Mouse (Mus musculus): ENCODE measurements around the gene 2610528A11Rik. TPM values are rescaled to one million over a fixed set of nuclear protein-coding genes. Genes with fewer than 3 reads are reported as not detected.
"Not testable (repeated sequence)": the region's sequence is repeated elsewhere in the genome, so short reads cannot be mapped to it uniquely, and the experiment has no call there.

The 2610528A11Rik gene
- polyA plus RNA-seq (2012; rRNA removed) = 0.41 and 0.56 TPM in 2 replicates

- H3K27ac ChIP-seq (ENCODE audit: insufficient read depth, low read length) = no peak within 1 kb of the TSS
- H3K4me3 ChIP-seq (replicated peaks; ENCODE audit: insufficient read depth, low read depth, low read length) = no peak within 1 kb of the TSS
- DNase-seq = no peak
- no peak for TF ChIP-seq CTCF (IDR thresholded peaks at IDR 0.05; ENCODE audit: borderline replicate concordance, insufficient read depth, low read depth, low read length)
- TF ChIP-seq POLR2A (IDR thresholded peaks at IDR 0.05; ENCODE audit: borderline replicate concordance, insufficient read depth, low read length) = no peak
- H3K27me3 ChIP-seq (ENCODE audit: control insufficient read depth, insufficient read depth, low read length) = no peaks in the 10 kb centered on the region
- H3K4me1 ChIP-seq (ENCODE audit: control insufficient read depth, insufficient read depth, low read length) = no peaks in the 10 kb centered on the region
- WGBS = 22% methylated on average over 3 of the region's 3 CpGs
Observed at GRCm38 (mm10) chr14:37113922-37114321, at the start of gene 2610528A11Rik. Gene 2610528A11Rik, minus strand, starts transcription at chr14:37114022.

DNA sequence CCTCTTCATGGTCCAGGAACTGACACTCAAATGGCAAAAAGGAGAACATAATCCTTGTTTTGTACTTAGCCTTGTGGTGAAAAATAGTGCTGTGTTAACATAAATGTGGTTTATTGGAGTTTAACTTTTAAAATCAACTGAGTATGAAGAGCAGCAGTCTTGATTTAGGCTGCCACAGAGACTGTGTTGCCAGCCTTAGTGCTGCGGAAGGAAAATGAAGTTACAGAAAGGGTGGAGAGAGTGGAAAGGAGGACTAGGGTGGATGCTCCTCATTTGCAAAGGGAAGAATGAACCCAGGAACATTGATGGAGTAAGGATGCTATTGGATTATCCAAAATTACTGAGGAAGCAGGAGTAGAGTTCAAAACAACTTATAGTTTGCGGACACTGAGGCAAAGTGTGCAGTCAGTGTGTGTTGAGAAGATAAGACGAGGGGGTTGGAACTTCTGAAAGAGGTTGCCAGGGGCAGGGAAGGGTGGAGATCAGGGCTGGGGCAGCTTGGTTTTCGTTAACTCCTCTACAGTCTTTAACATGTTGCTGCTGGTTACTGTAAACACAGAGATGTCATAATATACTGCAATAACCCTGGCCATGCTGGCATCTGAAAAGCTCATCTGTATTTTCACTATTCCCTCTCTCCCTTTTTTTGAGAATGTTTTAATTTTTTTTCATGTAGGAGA lies 49.6 kb upstream of the 2610528A11Rik start:
- DNase-seq = no peak
- WGBS = 87% methylated on average over 4 of the region's 4 CpGs

DNA sequence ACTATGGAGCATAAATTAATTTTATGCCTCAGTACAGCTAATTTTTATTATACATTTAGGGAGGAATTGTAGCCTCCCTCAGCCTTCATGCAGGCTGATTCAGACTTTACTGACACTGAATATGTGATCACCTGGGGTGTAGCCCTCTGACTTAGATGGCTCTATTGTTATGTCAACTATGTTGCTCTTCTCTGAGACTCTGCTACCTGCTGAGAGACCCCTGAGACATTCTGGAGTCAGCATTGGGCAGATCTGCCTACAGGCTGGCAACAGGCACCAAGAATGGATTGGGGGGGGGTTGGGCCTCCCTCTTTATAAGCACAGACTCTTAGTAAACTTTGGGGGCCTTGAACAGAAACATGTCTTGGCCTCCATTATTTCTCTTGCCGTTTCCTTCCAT lies 40.6 kb upstream of the 2610528A11Rik start:
- 82% methylated on average over 1 of the region's 1 CpGs for WGBS
- H3K4me1 ChIP-seq (ENCODE audit: control insufficient read depth, insufficient read depth, low read length) = no peaks in the 10 kb centered on the region

More for the DNA sequence above, 49.6 kb upstream of the 2610528A11Rik start:
- Histone ChIP-seq H3K27me3 (ENCODE audit: control insufficient read depth, insufficient read depth, low read length) (no peaks in the 10 kb centered on the region), H3K4me1 (ENCODE audit: control insufficient read depth, insufficient read depth, low read length) (no peaks in the 10 kb centered on the region), H3K27ac (ENCODE audit: insufficient read depth, low read length) (no peak overlapping the region), H3K4me3 (replicated peaks; ENCODE audit: insufficient read depth, low read depth, low read length) (no peak overlapping the region)
- no peak for TF ChIP-seq POLR2A (IDR thresholded peaks at IDR 0.05; ENCODE audit: borderline replicate concordance, insufficient read depth, low read length)
- TF ChIP-seq CTCF (IDR thresholded peaks at IDR 0.05; ENCODE audit: borderline replicate concordance, insufficient read depth, low read depth, low read length) = no peak

DNA sequence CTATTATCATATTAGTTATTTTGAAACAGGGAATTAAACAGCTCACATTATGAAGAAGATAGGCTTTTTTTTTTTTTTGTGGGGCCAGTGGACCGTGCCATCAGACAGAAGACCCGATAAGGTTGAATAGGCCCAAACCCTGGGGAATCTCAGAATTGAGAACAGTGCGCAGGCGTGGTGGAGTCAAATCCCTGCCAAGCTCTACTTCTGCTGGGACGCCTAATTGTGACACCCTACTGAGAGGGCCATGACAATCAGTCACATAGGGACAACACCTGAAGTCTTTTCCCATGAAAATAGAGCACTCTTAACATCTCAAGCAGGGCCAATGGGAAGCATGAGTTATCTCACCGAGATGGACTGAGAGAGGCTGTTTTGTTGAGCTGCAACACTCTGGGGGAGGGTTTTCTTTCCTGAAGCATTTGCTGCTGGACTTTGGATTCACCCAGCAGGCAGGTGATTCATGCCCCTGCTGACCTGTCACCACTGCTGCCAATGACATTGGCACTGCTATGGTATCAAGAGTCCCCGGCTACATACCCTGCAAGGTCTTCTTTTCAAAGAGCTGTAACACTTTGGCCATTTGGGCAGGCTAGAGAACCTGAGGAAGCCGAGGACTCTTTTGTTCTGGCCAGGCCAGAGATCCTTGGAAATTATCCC lies 25.4 kb upstream of the 2610528A11Rik start:
- TF ChIP-seq POLR2A (IDR thresholded peaks at IDR 0.05; ENCODE audit: borderline replicate concordance, insufficient read depth, low read length) = no peak
- no peak for TF ChIP-seq CTCF (IDR thresholded peaks at IDR 0.05; ENCODE audit: borderline replicate concordance, insufficient read depth, low read depth, low read length)
- 29% methylated on average over 8 of the region's 8 CpGs for WGBS
- H3K27me3 ChIP-seq (ENCODE audit: control insufficient read depth, insufficient read depth, low read length) = no peaks in the 10 kb centered on the region
- H3K27ac ChIP-seq (ENCODE audit: insufficient read depth, low read length) = no peak overlapping the region
- H3K4me1 ChIP-seq (ENCODE audit: control insufficient read depth, insufficient read depth, low read length) = no peaks in the 10 kb centered on the region
- no peak for DNase-seq
- no peak overlapping the region for H3K4me3 ChIP-seq (replicated peaks; ENCODE audit: insufficient read depth, low read depth, low read length)

More for the DNA sequence above, 40.6 kb upstream of the 2610528A11Rik start:
- Histone ChIP-seq H3K27me3 (ENCODE audit: control insufficient read depth, insufficient read depth, low read length) (no peaks in the 10 kb centered on the region), H3K27ac (ENCODE audit: insufficient read depth, low read length) (no peak overlapping the region), H3K4me3 (replicated peaks; ENCODE audit: insufficient read depth, low read depth, low read length) (no peak overlapping the region)
- no peak for DNase-seq
- no peak for TF ChIP-seq POLR2A (IDR thresholded peaks at IDR 0.05; ENCODE audit: borderline replicate concordance, insufficient read depth, low read length)
- TF ChIP-seq CTCF (IDR thresholded peaks at IDR 0.05; ENCODE audit: borderline replicate concordance, insufficient read depth, low read depth, low read length) = no peak

- not testable (repeated sequence) for H3K27me3 ChIP-seq (ENCODE audit: control insufficient read depth, insufficient read depth, low read length); H3K4me3 ChIP-seq (replicated peaks; ENCODE audit: insufficient read depth, low read depth, low read length); H3K27ac ChIP-seq (ENCODE audit: insufficient read depth, low read length); H3K4me1 ChIP-seq (ENCODE audit: control insufficient read depth, insufficient read depth, low read length); DNase-seq
- WGBS = 82% methylated on average over 3 of the region's 3 CpGs
Observed at GRCm38 (mm10) chr14:37137596-37137995, 23.8 kb upstream of the 2610528A11Rik start.

- no peak for TF ChIP-seq CTCF (IDR thresholded peaks at IDR 0.05; ENCODE audit: borderline replicate concordance, insufficient read depth, low read depth, low read length)
- WGBS = 70% methylated on average over 4 of the region's 4 CpGs
- Histone ChIP-seq H3K27me3 (ENCODE audit: control insufficient read depth, insufficient read depth, low read length) (no peaks in the 10 kb centered on the region), H3K27ac (ENCODE audit: insufficient read depth, low read length) (no peak overlapping the region), H3K4me1 (ENCODE audit: control insufficient read depth, insufficient read depth, low read length) (no peaks in the 10 kb centered on the region; the same call in 1 of the 2 replicates), H3K4me3 (replicated peaks; ENCODE audit: insufficient read depth, low read depth, low read length) (no peak overlapping the region)
- DNase-seq = peak in 1 of 2 experiments; percentile 27
Observed at GRCm38 (mm10) chr14:37136110-37136509, 22.3 kb upstream of the 2610528A11Rik start.

DNA sequence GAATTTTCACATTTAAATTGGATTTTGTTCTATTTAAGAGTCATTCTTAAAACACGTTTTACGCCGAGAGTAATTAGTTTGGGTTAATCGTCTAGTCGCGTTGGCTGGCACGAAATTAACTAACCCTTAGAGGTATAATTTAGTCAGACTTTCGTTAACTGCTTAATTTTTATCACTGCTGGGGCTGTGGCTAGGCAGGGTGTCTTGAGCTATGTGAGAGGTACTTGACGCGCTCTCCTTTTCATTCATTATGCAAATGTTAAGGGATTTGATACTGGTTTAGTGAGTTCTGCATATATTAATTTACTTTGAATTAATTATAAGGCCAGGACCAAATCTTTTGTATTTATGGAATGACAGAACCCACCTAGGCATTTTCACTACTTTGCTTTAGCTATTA lies 21.8 kb upstream of the 2610528A11Rik start:
- H3K4me3 ChIP-seq (replicated peaks; ENCODE audit: insufficient read depth, low read depth, low read length) = peak overlapping the region; percentile 91

GRCm38 (mm10) chr14:37135127-37135593 lies 21.3 kb upstream of the 2610528A11Rik start, which contains the start of gene Ghitm:
Gene Ghitm, minus strand, starts transcription at chr14:37135272.
- under 1% methylated on average over 38 of the region's 38 CpGs for WGBS
- no peak for TF ChIP-seq CTCF (IDR thresholded peaks at IDR 0.05; ENCODE audit: borderline replicate concordance, insufficient read depth, low read depth, low read length)
- peak; percentile 89 for TF ChIP-seq POLR2A (IDR thresholded peaks at IDR 0.05; ENCODE audit: borderline replicate concordance, insufficient read depth, low read length)
- H3K27ac ChIP-seq (ENCODE audit: insufficient read depth, low read length) = peak within 1 kb of the TSS; percentile 31
- peak within 1 kb of the TSS; percentile 91 for H3K4me3 ChIP-seq (replicated peaks; ENCODE audit: insufficient read depth, low read depth, low read length)
- DNase-seq = peak; percentile 98
- H3K4me1 ChIP-seq (ENCODE audit: control insufficient read depth, insufficient read depth, low read length) = no peaks in the 10 kb centered on the region; the same call in 1 of the 2 replicates
- H3K27me3 ChIP-seq (ENCODE audit: control insufficient read depth, insufficient read depth, low read length) = no peaks in the 10 kb centered on the region

More for the DNA sequence above, 21.8 kb upstream of the 2610528A11Rik start:
- no peak for DNase-seq
- TF ChIP-seq CTCF (IDR thresholded peaks at IDR 0.05; ENCODE audit: borderline replicate concordance, insufficient read depth, low read depth, low read length) = no peak
- TF ChIP-seq POLR2A (IDR thresholded peaks at IDR 0.05; ENCODE audit: borderline replicate concordance, insufficient read depth, low read length) = no peak
- Histone ChIP-seq H3K27ac (ENCODE audit: insufficient read depth, low read length) (0 out of 2 replicates have a peak overlapping the region, but pooled peaks have one; percentile 28), H3K27me3 (ENCODE audit: control insufficient read depth, insufficient read depth, low read length) (no peaks in the 10 kb centered on the region), H3K4me1 (ENCODE audit: control insufficient read depth, insufficient read depth, low read length) (no peaks in the 10 kb centered on the region; the same call in 1 of the 2 replicates)
- under 1% methylated on average over 10 of the region's 10 CpGs for WGBS

Measured in cerebellum, adult 2 months (tissue).